Mouse (Mus musculus): ENCODE data around the gene Insl6.

DNA sequence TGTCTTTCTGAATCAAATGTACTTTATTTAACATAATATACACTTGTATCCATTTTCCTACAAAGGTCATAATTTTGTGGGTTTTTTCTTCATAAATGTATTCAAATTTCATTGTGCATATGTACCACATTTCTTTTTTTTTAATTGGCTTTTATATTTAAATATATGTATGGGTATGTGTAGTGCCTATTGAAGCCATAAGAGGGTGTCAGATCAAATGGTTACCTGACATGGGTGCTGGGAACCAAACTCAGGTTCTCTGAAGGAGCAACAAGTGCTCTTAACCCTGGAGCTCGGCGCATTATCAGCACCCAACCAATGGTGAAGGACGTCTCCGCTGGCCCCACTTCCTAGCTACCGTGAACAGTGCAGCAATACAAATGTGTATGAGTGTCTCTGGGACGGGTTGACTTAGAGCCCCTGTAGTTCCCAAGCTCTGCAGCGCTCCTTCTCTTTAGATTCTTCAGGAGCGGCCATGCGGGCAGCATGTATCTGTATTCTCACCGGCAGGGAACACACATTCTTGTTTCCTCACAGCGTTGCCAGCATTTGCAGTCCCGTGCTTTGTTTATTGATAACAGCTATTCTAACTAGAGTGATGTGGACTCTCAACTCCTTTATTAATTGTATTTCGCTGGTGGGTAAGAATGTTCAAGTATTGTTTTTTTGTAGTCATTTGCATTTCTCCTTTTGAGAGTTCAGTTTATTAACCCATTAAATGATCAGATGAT lies 1.8 kb upstream of the Insl6 start:
- TF ChIP-seq POLR2A (IDR thresholded peaks at IDR 0.05; ENCODE audit: low read depth, low read length) (no peak), CTCF (IDR thresholded peaks at IDR 0.05; ENCODE audit: borderline replicate concordance, insufficient read depth, low read length) (no peak)

Measured in embryonic fibroblast, embryonic 13.5 days (primary cell).